Mouse (Mus musculus): ENCODE results near the gene Defb19.

Defb19 gene

GRCm38 (mm10) chr2:152586926-152587560 lies 6.9 kb upstream of the Defb19 start:
- DNase-seq (ENCODE audit: low read depth): no peak

- no peak for DNase-seq (ENCODE audit: low read depth)
These were observed 500 bp upstream of the Defb19 start for GRCm38 (mm10) chr2:152580612-152581011.

GRCm38 (mm10) chr2:152573484-152573883 lies 6.6 kb downstream of the Defb19 start:
- no peak for DNase-seq (ENCODE audit: low read depth)

- DNase-seq (ENCODE audit: low read depth): no peak
These were observed 7.9 kb downstream of the Defb19 start, which contains the start of gene Defb21 for GRCm38 (mm10) chr2:152572114-152572794. Defb21 (plus strand) TSS chr2:152572744.

- DNase-seq (ENCODE audit: low read depth): no peak
These were observed 9.8 kb downstream of the Defb19 start for GRCm38 (mm10) chr2:152570313-152570712.

- DNase-seq (ENCODE audit: low read depth): no peak
These were observed 10.2 kb downstream of the Defb19 start for GRCm38 (mm10) chr2:152569881-152570280.

- no peak for DNase-seq (ENCODE audit: low read depth)
These were observed 11.1 kb downstream of the Defb19 start, which contains the start of gene Gm17416 for GRCm38 (mm10) chr2:152569038-152569437. Gm17416 (plus strand) TSS chr2:152569338.

GRCm38 (mm10) chr2:152556655-152557054 lies 23.5 kb downstream of the Defb19 start:
- peak; percentile 3 for DNase-seq (ENCODE audit: low read depth)

GRCm38 (mm10) chr2:152553774-152554423 lies 26.2 kb downstream of the Defb19 start:
- DNase-seq (ENCODE audit: low read depth): peak; percentile 18

GRCm38 (mm10) chr2:152548124-152548523 lies 32.0 kb downstream of the Defb19 start:
- no peak for DNase-seq (ENCODE audit: low read depth)

- DNase-seq (ENCODE audit: low read depth): no peak
These were observed 35.4 kb downstream of the Defb19 start for GRCm38 (mm10) chr2:152544691-152545090.

- DNase-seq (ENCODE audit: low read depth): no peak
These were observed 36.6 kb downstream of the Defb19 start for GRCm38 (mm10) chr2:152543478-152543877.

- no peak for DNase-seq (ENCODE audit: low read depth)
These were observed 37.2 kb downstream of the Defb19 start for GRCm38 (mm10) chr2:152542897-152543296.

- no peak for DNase-seq (ENCODE audit: low read depth)
These were observed 38.1 kb downstream of the Defb19 start for GRCm38 (mm10) chr2:152541979-152542378.

GRCm38 (mm10) chr2:152539944-152540710 lies 40.0 kb downstream of the Defb19 start, which contains the start of gene Defb29:
Defb29 (minus strand) TSS chr2:152540098.
- no peak for DNase-seq (ENCODE audit: low read depth)

Measured in naive thymus-derived CD4-positive, alpha-beta T cell, adult 2 months (primary cell).